Mouse (Mus musculus) frontal cortex, postnatal 36 days (tissue): ENCODE results near the gene Sftpa1.
A peak's percentile ranks its signal among the peaks of the same experiment; 100 is the strongest.

Experiments used
- DNase-seq, 2 experiments: peaks; one replicate each; pipeline ENCODE4 v3.0.0; 2022; ENCODE audit warnings: low spot score in 2 of 2

Gene Sftpa1

GRCm38 (mm10) chr14:41131540-41131939, at the start of gene Sftpa1:
Sftpa1 (plus strand) TSS chr14:41131782.
- DNase-seq, result no peak

- DNase-seq, result no peak
Observed at GRCm38 (mm10) chr14:41082408-41082807, 49.2 kb upstream of the Sftpa1 start.

DNA sequence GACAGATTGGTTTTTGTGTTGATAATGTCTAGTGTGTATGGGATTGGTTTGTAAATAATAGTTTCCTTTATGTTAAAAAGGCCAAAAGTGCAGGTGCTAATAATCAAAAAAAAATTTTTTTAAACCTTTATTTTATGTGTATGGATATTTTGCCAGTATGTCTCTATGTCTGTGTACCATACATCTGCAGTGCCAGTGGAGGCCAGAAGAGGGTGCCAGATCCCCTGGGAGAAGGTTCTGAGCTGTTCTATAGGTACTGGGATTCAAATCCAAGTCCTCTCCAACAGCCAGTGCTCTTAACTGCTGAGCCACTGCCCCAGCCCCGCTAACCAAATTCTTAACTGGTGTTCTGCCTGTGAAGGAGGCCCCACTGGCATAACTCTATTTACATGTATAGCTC, 44.1 kb upstream of the Sftpa1 start:
- no peak for DNase-seq

GRCm38 (mm10) chr14:41090777-41091176, 40.8 kb upstream of the Sftpa1 start:
- peak in 1 of 2 experiments; percentile 20 for DNase-seq

GRCm38 (mm10) chr14:41094114-41094513, 37.5 kb upstream of the Sftpa1 start:
- no peak for DNase-seq

- no peak for DNase-seq
Observed at GRCm38 (mm10) chr14:41096296-41096860, 35.2 kb upstream of the Sftpa1 start.

DNA sequence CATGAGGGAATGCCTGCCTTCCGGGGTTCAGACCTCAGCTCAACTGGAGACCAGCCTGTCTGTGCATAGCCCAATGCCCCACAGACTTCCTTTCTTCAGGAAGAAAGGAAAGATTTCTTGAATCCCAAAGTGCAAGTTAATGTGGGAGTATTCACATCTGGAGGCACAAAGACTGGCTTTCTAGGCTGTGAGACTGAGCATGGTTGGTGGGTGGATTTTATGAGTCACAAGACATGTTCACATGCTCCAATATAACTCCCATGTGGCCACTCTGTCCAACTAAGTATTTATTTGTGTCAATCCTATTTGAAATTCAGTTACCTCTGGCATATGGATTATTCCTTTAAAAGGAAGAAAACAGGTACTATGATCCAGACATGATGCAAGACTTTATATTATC, 32.9 kb upstream of the Sftpa1 start:
- DNase-seq, result peak; percentile 11 to 54

- DNase-seq, result no peak
Observed at GRCm38 (mm10) chr14:41100712-41101111, 30.9 kb upstream of the Sftpa1 start.

DNA sequence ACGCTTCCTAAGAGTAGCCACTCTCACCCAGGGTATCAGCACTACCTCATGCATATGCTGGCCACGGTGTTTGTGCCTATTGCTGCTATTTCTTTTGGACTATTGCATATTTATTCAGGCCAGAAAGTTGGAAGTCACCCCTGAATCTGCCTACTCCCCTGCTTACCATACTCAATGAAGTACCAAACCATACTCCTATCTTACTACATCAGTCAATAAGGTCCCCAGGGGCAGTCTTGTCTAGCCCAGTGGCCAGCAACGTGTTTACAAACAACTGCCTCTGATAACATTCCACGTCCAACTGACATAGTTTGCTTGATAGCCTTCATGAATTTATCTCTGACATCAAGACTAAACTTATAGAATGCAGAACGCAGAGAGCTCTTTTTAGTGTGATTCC, 30.3 kb upstream of the Sftpa1 start:
- DNase-seq, result no peak

- no peak for DNase-seq
Observed at GRCm38 (mm10) chr14:41102269-41102668, 29.3 kb upstream of the Sftpa1 start.

DNA sequence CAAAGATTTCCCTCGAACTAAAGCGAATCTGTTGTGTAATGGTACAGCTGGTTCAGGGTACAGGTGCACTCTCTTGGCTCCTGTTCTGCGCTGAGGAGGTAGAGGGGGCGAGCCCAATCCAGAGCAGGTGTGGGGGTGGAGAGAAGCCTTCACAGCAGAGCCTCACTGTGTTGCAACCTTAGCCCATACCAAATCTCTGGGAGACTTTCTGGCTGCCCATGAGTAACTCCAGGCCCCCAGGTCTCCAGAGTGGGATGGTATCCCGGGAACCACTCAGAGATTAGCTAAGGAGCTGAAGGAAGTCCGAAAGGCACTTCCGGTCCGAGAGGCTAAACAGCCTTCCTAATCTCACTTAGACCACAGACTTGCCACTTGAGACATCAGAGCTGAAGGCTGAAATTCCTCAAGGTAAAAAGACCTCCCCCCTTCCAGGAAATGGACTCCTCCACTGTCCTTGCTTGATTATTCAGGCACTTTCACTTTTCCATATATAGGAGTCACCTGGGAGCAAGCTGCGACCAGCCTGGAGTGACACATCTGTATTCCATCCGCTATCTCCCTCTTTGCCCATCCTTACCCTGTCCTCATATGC, 26.6 kb upstream of the Sftpa1 start, which contains the start of gene Mat1a:
Gene Mat1a (plus strand): TSS at position 183 of the 592 bp plus-strand sequence.
- no peak for DNase-seq

GRCm38 (mm10) chr14:41111031-41111668, 20.4 kb upstream of the Sftpa1 start:
- no peak for DNase-seq

DNA sequence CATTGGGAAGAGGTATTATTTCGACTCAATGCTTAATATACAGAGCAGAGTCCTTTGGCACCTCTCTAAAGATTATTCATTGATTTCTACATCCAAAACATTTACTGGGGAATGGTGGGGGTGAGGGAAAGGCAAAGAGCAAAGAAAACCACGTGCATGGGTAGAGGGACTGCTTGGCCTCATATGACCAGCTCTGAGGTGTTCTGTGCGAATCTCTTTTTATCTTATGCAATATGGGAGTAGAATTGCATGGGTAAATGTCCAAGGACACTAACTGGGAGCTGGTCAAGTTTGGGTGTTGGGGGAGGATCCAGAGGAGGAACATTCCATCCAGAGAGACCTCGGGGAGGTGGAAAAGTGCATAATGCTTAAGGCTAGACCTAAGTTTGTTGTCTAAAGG, 18.6 kb upstream of the Sftpa1 start:
- no peak for DNase-seq

DNA sequence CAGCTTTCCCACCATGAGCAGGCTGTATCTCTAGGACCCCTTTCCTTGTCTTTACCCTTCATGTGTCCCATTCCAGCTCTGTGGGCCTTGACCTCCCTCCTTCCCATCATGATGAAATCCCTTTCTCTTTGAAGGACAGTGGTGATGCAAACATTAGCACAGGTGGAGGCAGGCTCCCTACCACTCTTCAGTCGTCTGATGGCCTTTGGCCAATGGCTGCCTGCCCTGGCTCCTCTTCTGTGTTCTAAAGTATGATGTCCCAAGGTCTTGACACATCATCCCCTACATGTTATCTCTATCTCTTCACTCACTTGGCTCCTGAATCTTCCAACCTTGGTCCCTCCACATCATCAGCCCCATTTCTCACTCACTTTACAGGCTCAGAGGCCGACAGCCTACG, 15.3 kb upstream of the Sftpa1 start:
- no peak for DNase-seq

GRCm38 (mm10) chr14:41124683-41125082, 6.9 kb upstream of the Sftpa1 start:
- DNase-seq, result no peak

- DNase-seq, result peak in 1 of 2 experiments; percentile 42
Observed at GRCm38 (mm10) chr14:41127997-41128396, 3.6 kb upstream of the Sftpa1 start.

DNA sequence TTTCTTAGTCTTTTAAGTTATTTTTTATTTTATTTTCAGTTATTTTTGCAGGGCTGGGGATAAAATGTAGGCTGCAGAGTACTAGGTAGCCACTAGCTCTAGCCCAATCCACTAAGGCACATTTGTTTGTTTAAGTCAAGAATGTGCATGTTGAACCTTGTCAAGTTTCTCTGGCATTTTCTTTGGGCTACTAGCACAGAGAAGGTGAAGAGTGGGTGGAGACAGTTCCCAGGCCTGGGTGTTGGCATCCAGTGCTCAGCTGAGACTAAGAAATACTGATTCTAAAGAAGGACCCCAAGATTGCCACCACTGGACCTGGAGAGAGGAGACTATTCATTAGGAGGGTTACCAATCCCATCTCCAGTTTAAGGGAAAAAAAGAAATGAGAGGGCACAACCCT, 5.4 kb downstream of the Sftpa1 start:
- DNase-seq, result no peak

DNA sequence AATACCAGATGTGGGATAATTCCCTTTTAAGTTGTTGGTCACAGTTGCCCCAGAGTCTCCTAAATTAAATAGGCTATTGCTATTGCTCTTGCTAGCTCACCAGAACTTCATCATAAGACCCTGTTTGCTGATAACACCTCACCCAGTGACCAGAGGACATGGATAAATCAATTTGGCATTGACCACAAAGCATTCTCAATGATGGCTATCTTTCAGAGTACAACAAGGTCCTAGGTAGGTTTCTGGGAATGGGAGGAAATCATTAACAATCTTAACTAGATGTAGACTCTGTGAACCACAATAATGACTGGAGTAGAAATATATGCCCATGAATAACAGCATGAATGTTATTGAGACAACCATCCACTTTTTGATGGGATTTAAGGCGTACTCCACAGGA, 9.1 kb downstream of the Sftpa1 start:
- no peak for DNase-seq

GRCm38 (mm10) chr14:41146035-41146434, 14.5 kb downstream of the Sftpa1 start:
- DNase-seq, result no peak

DNA sequence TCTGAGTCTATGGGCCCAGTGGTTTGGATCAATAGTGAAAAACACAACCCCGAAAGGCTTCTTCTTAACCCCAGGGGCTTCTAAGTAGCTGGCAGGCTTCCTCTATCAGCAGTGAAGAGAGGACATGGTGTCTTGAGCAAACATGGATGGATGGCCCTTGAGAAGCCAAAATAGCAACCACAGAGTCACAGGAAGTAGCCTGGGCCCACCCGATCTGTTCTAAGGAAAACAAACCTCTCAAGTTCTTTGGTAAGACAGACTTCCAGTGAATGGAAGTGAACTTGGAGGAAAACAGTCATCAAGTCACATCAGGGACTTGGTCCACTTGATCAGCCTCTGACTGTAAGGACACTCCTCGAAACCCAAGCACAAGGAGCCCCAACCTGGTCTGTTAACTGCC, 15.3 kb downstream of the Sftpa1 start:
- DNase-seq, result no peak

DNA sequence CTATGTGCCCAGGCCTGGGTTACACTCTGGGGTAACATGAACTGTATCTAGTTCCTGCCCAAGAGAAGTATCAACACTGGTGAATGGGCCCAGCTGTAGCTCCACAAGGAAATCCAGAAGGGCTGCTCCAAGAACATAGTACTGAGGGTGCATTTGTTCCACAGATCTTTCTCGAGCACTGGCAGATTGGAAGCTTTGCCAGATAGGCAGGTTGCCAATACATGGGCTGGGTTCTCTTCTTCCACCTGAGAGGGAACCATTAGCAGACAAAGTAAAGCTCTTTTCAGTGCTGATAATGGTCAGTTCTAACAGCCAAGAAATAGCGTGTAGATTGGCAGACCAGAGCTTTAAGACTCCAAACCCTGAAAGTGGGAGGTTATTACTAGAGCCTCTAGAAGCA, 15.8 kb downstream of the Sftpa1 start:
- DNase-seq, result no peak

- DNase-seq, result no peak
Observed at GRCm38 (mm10) chr14:41151220-41151898, 19.8 kb downstream of the Sftpa1 start, which contains the start of gene Mbl1. Mbl1 (plus strand) TSS chr14:41151458.

DNA sequence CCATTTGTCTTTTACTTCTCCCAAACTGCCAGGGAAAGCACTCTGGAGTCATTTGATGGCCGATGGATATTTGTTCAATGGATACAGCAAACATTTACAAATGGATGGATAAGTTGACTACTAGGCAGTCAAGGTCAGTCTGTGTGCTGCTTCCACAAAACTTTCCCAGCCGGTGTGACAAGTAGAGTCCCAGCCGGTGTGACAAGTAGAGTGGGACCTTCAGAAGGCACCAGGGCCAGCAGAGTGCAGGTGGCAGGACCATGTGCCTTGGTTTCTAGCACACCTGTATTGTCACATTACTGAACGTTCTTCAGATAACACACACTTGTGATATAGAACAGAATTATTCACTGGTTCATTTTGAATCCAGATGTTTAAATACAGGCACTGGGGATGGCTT, 28.5 kb downstream of the Sftpa1 start:
- DNase-seq, result no peak
